Mouse (Mus musculus) large intestine, adult 2 months (tissue): Measurements from ENCODE around the gene Gtf2h2. TPM values are rescaled to one million over a fixed set of nuclear protein-coding genes. Genes with fewer than 3 reads are reported as not detected.
"Not testable (repeated sequence)": the region's sequence is repeated elsewhere in the genome, so short reads cannot be mapped to it uniquely, and the experiment has no call there.

ENCODE experiments used
- DNase-seq: peaks from one replicate; pipeline ENCODE4 v3.0.0-alpha.2; 2012; ENCODE audit warnings: low read depth, low spot score
- WGBS: fragments of 180-500 bp; shearing (Covaris S2); methylation state at CpG from one replicate; pipeline ENCODE4 v1.1.7; 2018; 5-methylcytosine and 5-hydroxymethylcytosine counted together
- polyA plus RNA-seq: library from polyadenylated mRNA; depleted of rRNA; stranded (reverse); fragments of >200 nt; gene quantifications from 2 replicates; pipeline ENCODE4 v1.2.3, GENCODE M21; 2012; rRNA removed

Gtf2h2 gene
- 15.4 and 21.1 TPM in 2 replicates for polyA plus RNA-seq

DNA sequence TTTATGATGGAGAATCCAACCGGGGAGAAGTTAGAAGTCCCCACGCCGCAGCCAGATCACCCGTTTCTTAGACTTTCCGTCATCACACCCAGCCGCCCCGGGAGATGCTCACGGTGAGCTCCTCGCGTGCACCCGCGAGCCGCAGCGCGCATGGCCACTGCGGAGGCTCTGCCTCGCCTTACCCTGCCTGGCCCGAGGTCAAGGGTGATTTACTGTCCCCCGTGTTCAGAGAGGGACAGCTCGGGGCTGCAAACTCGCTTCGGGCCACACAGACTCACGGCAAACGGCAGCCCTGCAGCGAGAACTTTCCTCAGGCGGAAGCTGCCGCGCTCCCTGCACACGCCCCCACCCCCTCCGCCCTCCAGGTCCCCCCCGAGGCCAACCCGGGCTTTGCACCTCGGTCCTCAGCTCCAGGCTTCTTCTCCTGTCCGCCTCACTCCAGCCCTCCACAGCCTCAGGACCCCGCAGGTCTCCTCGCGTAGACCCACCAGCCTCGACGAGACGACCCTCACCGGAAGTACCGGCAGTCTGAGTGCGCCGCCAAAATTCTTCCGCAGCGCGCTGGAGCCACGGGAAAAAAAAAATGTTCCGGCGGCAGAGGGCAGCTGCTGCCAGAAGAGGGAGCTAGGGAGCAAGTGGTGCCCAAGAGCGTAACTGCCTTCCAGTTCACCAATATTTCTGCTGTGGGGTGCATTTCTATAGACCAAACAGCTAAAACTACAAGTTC lies at the start of gene Gtf2h2:
Gene Gtf2h2, minus strand, starts transcription at position 519 of the 727 bp plus-strand sequence.
- WGBS: under 1% methylated on average over 51 of the region's 51 CpGs
- peak; percentile 67 for DNase-seq

DNA sequence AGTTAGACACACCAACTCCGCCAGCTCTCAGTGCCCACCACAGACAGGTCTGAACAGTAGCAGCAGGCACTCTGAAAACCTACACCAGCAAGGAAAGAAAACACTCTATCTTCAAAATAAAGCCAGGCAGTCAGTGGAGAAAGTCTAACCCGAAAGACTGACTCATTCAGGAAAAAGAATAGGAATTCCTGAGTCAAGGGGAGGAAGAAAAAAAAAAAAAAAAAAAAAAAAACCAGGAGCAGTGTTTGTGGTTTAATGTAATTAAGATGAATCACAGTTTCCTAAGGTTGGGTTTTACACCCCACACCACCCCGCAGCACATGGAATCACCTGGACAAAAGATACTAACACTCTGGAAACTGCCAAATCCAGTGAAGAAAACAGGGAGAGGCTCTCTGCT lies 43.8 kb upstream of the Gtf2h2 start:
- 49% methylated on average over 3 of the region's 3 CpGs for WGBS
- DNase-seq: no peak

- 13% methylated on average over 6 of the region's 6 CpGs for WGBS
- DNase-seq: no peak
These were observed 40.5 kb upstream of the Gtf2h2 start for GRCm38 (mm10) chr13:100532788-100533365.

GRCm38 (mm10) chr13:100526649-100527038 lies 34.3 kb upstream of the Gtf2h2 start:
- WGBS: 58% methylated on average over 6 of the region's 6 CpGs
- DNase-seq: no peak

DNA sequence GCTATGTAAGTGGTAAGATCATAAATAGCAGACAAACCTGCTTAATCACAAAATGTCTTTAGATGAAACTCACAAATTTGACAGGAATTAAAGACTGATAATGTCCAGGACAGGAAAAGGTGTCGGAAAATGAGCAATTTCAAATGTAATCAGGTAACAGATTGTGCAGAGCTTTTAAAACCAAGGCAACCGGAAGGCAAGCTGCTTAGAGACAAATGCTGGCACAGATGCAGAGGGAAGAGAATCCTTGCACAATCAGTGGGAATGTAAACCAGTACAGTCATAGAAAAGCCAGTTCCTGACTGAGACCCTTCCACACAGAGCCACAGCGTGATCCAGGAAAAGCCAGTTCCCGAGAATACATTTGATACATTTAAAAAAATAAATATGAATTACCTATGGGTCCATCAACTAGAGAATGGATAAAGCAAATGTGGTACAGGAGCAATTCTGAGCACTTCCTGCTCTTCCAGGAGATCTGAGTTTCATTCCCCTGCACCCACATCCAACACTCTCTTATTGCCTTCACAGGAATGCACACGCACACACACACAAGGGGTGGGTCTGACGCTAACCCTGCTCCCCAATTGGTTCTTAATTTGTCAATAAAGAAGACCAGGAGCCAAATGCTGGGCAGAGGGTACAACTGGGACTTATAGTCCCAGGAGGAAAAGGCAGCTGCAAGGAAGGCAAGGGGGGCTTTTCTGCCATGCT lies 33.7 kb upstream of the Gtf2h2 start:
- no peak for DNase-seq
- WGBS: 69% methylated on average over 6 of the region's 6 CpGs

DNA sequence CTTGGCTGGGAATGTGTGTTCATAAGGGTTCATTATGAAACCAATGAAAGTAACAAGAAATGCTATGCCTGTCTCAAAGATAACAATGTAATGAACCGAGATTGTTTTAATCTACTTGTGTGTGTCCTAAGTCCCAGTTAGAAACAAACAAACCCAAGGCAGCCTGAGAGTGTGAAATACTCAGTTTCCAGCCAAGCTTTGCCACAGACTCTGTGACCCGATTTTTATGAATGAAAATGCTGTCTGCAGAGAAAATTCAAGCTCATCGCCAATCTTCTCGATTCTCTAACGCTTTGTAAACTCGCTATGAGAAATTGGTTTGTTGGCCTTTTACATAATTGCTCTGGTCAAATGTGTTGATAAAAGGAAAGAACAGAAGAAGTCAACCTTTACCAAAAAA lies 32.5 kb upstream of the Gtf2h2 start:
- 81% methylated on average over 6 of the region's 6 CpGs for WGBS
- no peak for DNase-seq

DNA sequence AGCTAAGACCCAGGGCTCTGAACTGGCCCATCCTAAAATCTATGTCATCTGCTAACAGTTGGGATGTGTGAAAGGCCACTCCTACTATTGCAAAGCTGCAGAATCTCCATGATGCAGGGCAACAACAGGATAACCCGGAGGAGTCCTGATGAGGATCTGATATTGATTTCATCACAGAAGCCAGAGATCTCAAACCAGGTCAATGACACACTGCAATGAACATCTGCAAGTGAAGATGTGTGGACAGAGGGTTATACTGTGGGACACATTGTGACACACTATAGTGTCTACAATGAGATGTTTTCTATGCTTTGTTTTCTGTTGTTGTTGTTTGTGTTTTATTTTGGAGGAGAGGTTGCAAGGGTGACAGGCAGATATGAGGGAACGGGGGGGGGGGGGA lies 31.3 kb upstream of the Gtf2h2 start:
- 87% methylated on average over 2 of the region's 2 CpGs for WGBS
- no peak for DNase-seq

- WGBS: 65% methylated on average over 9 of the region's 9 CpGs
- DNase-seq: no peak
These were observed 29.6 kb upstream of the Gtf2h2 start for GRCm38 (mm10) chr13:100521724-100522591.

DNA sequence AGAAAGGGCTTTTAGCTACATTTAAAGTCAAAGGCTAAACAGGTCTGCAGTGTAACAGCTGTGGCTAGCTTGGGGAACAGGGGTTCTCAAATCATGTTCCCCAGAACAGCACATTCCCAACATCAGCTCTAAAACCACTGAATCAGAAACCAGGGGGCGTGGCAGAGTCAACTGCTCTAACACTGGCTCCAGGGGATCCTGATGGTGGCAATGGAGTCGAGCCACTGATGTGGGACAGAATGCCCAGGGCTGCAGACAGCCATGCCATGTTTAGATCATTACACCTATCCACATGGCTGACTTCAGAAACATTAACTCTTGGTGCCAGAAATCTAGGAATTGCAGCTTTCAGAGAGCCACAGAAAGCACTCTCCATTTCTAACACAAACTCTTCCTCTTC lies 26.8 kb upstream of the Gtf2h2 start:
- WGBS: 56% methylated on average over 2 of the region's 2 CpGs
- DNase-seq: no peak

GRCm38 (mm10) chr13:100518191-100518590 lies 25.8 kb upstream of the Gtf2h2 start:
- no peak for DNase-seq
- WGBS: 21% methylated on average over 6 of the region's 6 CpGs

- WGBS: 30% methylated on average over 6 of the region's 6 CpGs
- no peak for DNase-seq
These were observed 25.3 kb upstream of the Gtf2h2 start for GRCm38 (mm10) chr13:100517652-100518153.

DNA sequence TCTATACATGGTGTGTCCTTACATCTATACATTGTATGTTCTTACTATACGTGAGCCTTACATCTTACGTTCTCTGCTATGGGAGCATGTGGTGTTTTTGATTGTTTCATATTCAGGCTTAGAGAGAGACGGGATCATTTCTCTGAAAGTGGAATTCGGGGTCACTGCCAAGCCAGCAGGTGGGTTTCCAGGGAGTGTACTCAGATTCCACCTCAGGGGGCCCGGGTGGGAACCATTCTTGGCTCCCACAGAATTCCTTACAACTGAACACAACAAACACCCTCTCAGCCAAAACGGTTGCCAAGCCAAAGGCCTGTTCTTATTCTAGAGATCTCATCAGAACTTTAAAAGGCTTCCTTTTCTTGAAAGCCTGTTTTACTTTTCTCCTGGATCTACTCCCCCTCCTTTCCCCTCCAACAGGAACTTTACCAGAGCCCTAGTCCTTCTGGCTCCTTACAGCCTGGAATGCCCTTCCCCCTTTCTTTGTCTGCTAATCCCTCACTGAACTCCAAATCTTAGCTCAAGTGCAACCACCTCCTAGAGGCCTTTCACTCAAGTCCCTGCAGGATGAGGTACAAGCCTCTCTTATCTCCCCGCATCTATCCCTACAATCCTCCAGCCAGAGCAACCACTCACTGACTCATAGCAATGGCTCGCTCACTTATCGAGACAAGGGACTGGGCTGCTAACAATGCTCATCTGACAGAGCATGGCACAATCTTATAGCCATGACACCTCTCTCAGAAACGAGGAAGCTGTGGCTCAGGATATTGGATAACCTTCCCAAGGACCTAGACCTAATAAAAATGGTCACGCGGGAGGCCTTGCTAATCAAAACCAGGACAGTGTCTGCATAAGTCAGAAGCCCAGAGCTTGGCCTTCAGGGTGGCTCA lies 24.1 kb upstream of the Gtf2h2 start:
- 40% methylated on average over 12 of the region's 12 CpGs for WGBS
- DNase-seq: no peak

DNA sequence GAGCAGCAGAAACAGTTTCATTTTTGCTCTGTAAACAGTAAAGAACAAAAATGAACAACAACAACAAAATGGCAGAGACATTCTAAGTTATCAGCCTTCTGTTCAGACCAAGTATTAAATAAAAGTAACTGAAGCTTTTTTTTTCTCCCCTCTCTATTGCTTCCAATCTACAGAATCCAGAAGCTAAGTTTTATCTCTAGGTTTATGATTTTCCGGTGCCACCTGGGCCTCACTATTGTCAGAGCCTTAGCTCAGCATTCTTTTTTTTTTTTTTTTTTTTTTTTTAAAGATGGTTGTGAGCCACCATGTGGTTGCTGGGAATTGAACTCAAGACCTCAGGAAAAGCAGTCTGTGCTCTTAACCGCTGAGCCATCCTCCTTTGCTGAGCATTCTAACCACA lies 20.4 kb upstream of the Gtf2h2 start:
- 64% methylated on average over 2 of the region's 2 CpGs for WGBS
- no peak for DNase-seq

GRCm38 (mm10) chr13:100511860-100512364 lies 19.5 kb upstream of the Gtf2h2 start:
- WGBS: 77% methylated on average over 4 of the region's 4 CpGs

GRCm38 (mm10) chr13:100511146-100511859 lies 18.9 kb upstream of the Gtf2h2 start:
- WGBS: 79% methylated on average over 7 of the region's 7 CpGs

More at GRCm38 (mm10) chr13:100511860-100512364, 19.5 kb upstream of the Gtf2h2 start:
- no peak for DNase-seq

DNA sequence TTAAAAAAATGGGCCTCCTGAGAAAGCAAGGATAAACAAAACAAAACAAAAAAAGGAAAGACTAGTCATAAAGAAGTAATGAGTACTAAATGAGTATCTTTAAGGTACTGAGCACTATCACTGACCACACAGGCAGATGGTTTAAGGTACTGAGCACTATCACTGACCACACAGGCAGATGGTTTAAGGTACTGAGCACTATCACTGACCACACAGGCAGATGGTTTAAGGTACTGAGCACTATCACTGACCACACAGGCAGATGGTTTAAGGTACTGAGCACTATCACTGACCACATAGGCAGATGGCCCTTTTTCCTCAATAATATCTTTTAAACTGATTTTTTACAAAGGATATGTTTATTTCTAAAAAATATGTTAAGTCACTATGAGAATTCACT lies 7.2 kb upstream of the Gtf2h2 start:
- not testable (repeated sequence) for DNase-seq

More at GRCm38 (mm10) chr13:100511146-100511859, 18.9 kb upstream of the Gtf2h2 start:
- no peak for DNase-seq

- DNase-seq: no peak
- 71% methylated on average over 4 of the region's 4 CpGs for WGBS
These were observed 3.0 kb upstream of the Gtf2h2 start for GRCm38 (mm10) chr13:100495337-100495736.

GRCm38 (mm10) chr13:100494370-100494769 lies 2.0 kb upstream of the Gtf2h2 start:
- not testable (repeated sequence) for DNase-seq
- WGBS: 75% methylated on average over 8 of the region's 8 CpGs
